Mouse (Mus musculus) CH12.LX (cell line): ENCODE data around the gene Cdh26. TPM values are rescaled to one million over a fixed set of nuclear protein-coding genes. Genes with fewer than 3 reads are reported as not detected.

Experiments used
- DNase-seq: peaks from one replicate; pipeline ENCODE4 v3.0.0-alpha.2; 2013; ENCODE audit errors: extremely low read depth
- H3K27ac ChIP-seq: 2 replicates; pipeline ENCODE4 v1.5.1; 2012; ENCODE audit warnings: low read depth, mild to moderate bottlenecking, control low read depth, moderate library complexity; ENCODE audit not compliant: insufficient read depth
- H3K27me3 ChIP-seq: replicated peaks from 2 replicates; pipeline ENCODE3; 2012; ENCODE audit warnings: inconsistent platforms
- H3K36me3 ChIP-seq, 2 experiments: replicated peaks in 1 of 2; 2 replicates each; pipeline versions ENCODE3 to v1.6.1; 2012; ENCODE audit warnings: inconsistent platforms in 1 of 2, low read length in 1 of 2, mild to moderate bottlenecking in 1 of 2, mixed read lengths in 1 of 2, moderate library complexity in 1 of 2; ENCODE audit not compliant: control insufficient read depth in 1 of 2, insufficient read depth in 1 of 2
- H3K4me1 ChIP-seq, 2 experiments: 2 replicates each; pipeline ENCODE4 v1.6.1; 2012; ENCODE audit warnings: inconsistent platforms in 1 of 2, moderate library complexity in 1 of 2; ENCODE audit not compliant: insufficient read depth in 2 of 2, control insufficient read depth in 1 of 2
- H3K4me2 ChIP-seq: 2 replicates; pipeline ENCODE4 v1.6.1; 2012; ENCODE audit warnings: low read depth, mild to moderate bottlenecking, control low read depth; ENCODE audit not compliant: poor library complexity, insufficient read depth, severe bottlenecking
- H3K4me3 ChIP-seq, 3 experiments: fragments of 150-350 bp in 1 of 3; sonication (generic) in 1 of 3; replicated peaks in 1 of 3; 2 replicates each; pipeline versions ENCODE3 to v1.5.1; 2011 to 2012; ENCODE audit warnings: low read depth in 2 of 3, low read length in 2 of 3, mild to moderate bottlenecking in 2 of 3, moderate library complexity in 2 of 3, control low read depth in 1 of 3, improper control_type of control experiment in 1 of 3, inconsistent platforms in 1 of 3, mixed read lengths in 1 of 3; ENCODE audit not compliant: poor library complexity in 1 of 3
- H3K79me2 ChIP-seq: replicated peaks from 2 replicates; pipeline ENCODE4 v1.6.1; 2012; ENCODE audit warnings: mild to moderate bottlenecking, moderate library complexity; ENCODE audit not compliant: control insufficient read depth, poor library complexity, insufficient read depth, severe bottlenecking; ENCODE audit errors: extremely low read depth
- H3K9ac ChIP-seq: 2 replicates; pipeline ENCODE4 v1.6.1; 2012; ENCODE audit warnings: low read depth, mild to moderate bottlenecking, control low read depth, moderate library complexity; ENCODE audit not compliant: insufficient read depth
- H3K9me3 ChIP-seq: replicated peaks from 2 replicates; pipeline ENCODE3; 2012; ENCODE audit warnings: low read length, inconsistent platforms, mixed read lengths
- BHLHE40 ChIP-seq: IDR thresholded peaks from 2 replicates; pipeline ENCODE4 v1.6.1; 2011; ENCODE audit warnings: mild to moderate bottlenecking, low read depth, low read length, improper control_type of control experiment
- CHD1 ChIP-seq: IDR thresholded peaks from 2 replicates; pipeline ENCODE4 v1.6.1; 2012; ENCODE audit warnings: low read depth, low read length, improper control_type of control experiment, inconsistent platforms
- ELF1 ChIP-seq: IDR thresholded peaks from 2 replicates; pipeline ENCODE4 v1.6.1; 2014; ENCODE audit warnings: low read depth, mild to moderate bottlenecking, inconsistent platforms, low read length, improper control_type of control experiment
- EP300 ChIP-seq: IDR thresholded peaks from 2 replicates; pipeline ENCODE4 v1.6.1; 2011; ENCODE audit warnings: low read length, improper control_type of control experiment
- ETS1 ChIP-seq: conservative IDR thresholded peaks from 2 replicates; pipeline ENCODE4 v1.6.1; 2012; ENCODE audit warnings: low read depth, mild to moderate bottlenecking, inconsistent platforms, low read length, improper control_type of control experiment, moderate library complexity
- GABPA ChIP-seq: IDR thresholded peaks from 2 replicates; pipeline ENCODE4 v1.6.1; 2012; ENCODE audit warnings: low read depth, low read length, improper control_type of control experiment, inconsistent platforms; ENCODE audit not compliant: insufficient replicate concordance
- IRF4 ChIP-seq: IDR thresholded peaks from 2 replicates; pipeline ENCODE4 v1.6.1; 2014; ENCODE audit warnings: low read depth, mild to moderate bottlenecking, inconsistent platforms, low read length, improper control_type of control experiment
- JUND ChIP-seq: conservative IDR thresholded peaks from 2 replicates; pipeline ENCODE4 v1.6.1; 2011; ENCODE audit warnings: low read depth, low read length, improper control_type of control experiment
- MAFK ChIP-seq: IDR thresholded peaks from 2 replicates; pipeline ENCODE4 v1.6.1; 2011; ENCODE audit warnings: low read length, improper control_type of control experiment; ENCODE audit not compliant: insufficient replicate concordance
- MAX ChIP-seq: IDR thresholded peaks from 2 replicates; pipeline ENCODE4 v1.6.1; 2011; ENCODE audit warnings: low read length, improper control_type of control experiment
- MAZ ChIP-seq: IDR thresholded peaks from 2 replicates; pipeline ENCODE4 v1.6.1; 2012; ENCODE audit warnings: low read depth, mild to moderate bottlenecking, inconsistent platforms, low read length, improper control_type of control experiment, moderate library complexity
- MEF2A ChIP-seq: IDR thresholded peaks from 2 replicates; pipeline ENCODE4 v1.6.1; 2014; ENCODE audit warnings: low read depth, mild to moderate bottlenecking, inconsistent platforms, low read length, improper control_type of control experiment, borderline replicate concordance
- NELFE ChIP-seq: IDR thresholded peaks from 2 replicates; pipeline ENCODE4 v1.6.1; 2011; ENCODE audit warnings: low read depth, low read length, improper control_type of control experiment
- NRF1 ChIP-seq: IDR thresholded peaks from 2 replicates; pipeline ENCODE4 v1.6.1; 2014; ENCODE audit warnings: low read depth, mild to moderate bottlenecking, inconsistent platforms, low read length, improper control_type of control experiment, moderate library complexity
- PAX5 ChIP-seq: IDR thresholded peaks from 2 replicates; pipeline ENCODE4 v1.6.1; 2012; ENCODE audit warnings: low read length, inconsistent platforms, mixed read lengths
- POLR2AphosphoS2 ChIP-seq: IDR thresholded peaks from 2 replicates; pipeline ENCODE4 v1.6.1; 2011; ENCODE audit warnings: low read depth, low read length, improper control_type of control experiment
- RAD21 ChIP-seq: IDR thresholded peaks from 2 replicates; pipeline ENCODE4 v1.6.1; 2011; ENCODE audit warnings: low read depth, mild to moderate bottlenecking, low read length, improper control_type of control experiment, moderate library complexity
- RCOR1 ChIP-seq: conservative IDR thresholded peaks from 2 replicates; pipeline ENCODE4 v1.6.1; 2012; ENCODE audit warnings: low read depth, mild to moderate bottlenecking, inconsistent platforms, low read length, improper control_type of control experiment
- TBP ChIP-seq: conservative IDR thresholded peaks from 2 replicates; pipeline ENCODE4 v1.6.1; 2011; ENCODE audit warnings: low read depth, low read length, improper control_type of control experiment
- UBTF ChIP-seq: IDR thresholded peaks from 2 replicates; pipeline ENCODE4 v1.6.1; 2012; ENCODE audit warnings: low read depth, mild to moderate bottlenecking, inconsistent platforms, low read length, improper control_type of control experiment, moderate library complexity
- USF1 ChIP-seq: IDR thresholded peaks from 2 replicates; pipeline ENCODE4 v1.6.1; 2014; ENCODE audit warnings: low read depth, mild to moderate bottlenecking, inconsistent platforms, low read length, improper control_type of control experiment
- ZC3H11A ChIP-seq: IDR thresholded peaks from 2 replicates; pipeline ENCODE4 v1.6.1; 2012; ENCODE audit warnings: low read depth, mild to moderate bottlenecking, inconsistent platforms, low read length, improper control_type of control experiment
- ZKSCAN1 ChIP-seq: IDR thresholded peaks from 2 replicates; pipeline ENCODE4 v1.6.1; 2012; ENCODE audit warnings: low read depth, inconsistent platforms, low read length, improper control_type of control experiment, borderline replicate concordance
- ZMIZ1 ChIP-seq: IDR thresholded peaks from 2 replicates; pipeline ENCODE4 v1.6.1; 2012; ENCODE audit warnings: low read depth, mild to moderate bottlenecking, inconsistent platforms, low read length, improper control_type of control experiment
- ZNF384 ChIP-seq: IDR thresholded peaks from 2 replicates; pipeline ENCODE4 v1.6.1; 2012; ENCODE audit warnings: low read depth, low read length, improper control_type of control experiment, inconsistent platforms
- dilution Hi-C: fragments of 300-500 bp; cut with MboI; formaldehyde crosslinking; loops from 2 replicates; pipeline ENCODE4 v1.14.3; 2020; ENCODE audit warnings: low sequenced_read_pairs; ENCODE audit not compliant: extremely low pct_unique_long_range_greater_than_20kb, extremely low pct_ligation_motif_present
- in situ Hi-C: fragments of 300-500 bp; cut with MboI; formaldehyde crosslinking; loops from 3 replicates; pipeline ENCODE4 v1.14.3; 2019; ENCODE audit warnings: low sequenced_read_pairs, low pct_ligation_motif_present, low pct_unique_long_range_greater_than_20kb, mixed read lengths
- polyA plus RNA-seq: library from polyadenylated mRNA; unstranded; fragments of >175 nt; gene quantifications from 2 replicates; pipeline ENCODE4 v1.2.1, GENCODE M21; 2012; ENCODE audit warnings: low read depth; ENCODE audit not compliant: insufficient read length
- total RNA-seq, 2 experiments: library from RNA; depleted of rRNA; stranded (reverse); fragments of 300-350 nt in 1 of 2; fragments of >200 nt in 1 of 2; gene quantifications; 2 replicates each; pipeline ENCODE4 v1.2.3; 2012 to 2014

Gene Cdh26
- total and polyA plus RNA-seq, 3 experiments: not detected

DNA sequence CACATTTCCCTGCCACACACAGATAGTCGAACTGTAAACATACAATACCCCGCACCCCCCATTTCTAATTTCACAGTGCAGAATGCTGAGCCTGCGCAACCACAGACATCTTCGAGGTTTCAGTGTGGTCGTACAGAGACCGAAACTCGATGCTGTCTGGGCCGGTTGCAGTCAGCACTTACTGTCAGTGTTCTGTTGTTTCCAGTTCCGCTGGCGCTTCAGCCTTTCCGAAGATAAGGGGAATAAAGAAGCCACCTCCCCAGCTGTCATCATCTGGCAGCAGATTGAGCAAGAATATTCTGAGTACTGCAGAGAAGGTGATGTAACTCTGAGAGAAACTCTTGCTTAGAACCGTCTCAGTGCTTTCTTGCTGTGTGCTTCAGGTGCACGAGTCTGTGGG, 13.9 kb upstream of the Cdh26 start:
- dilution Hi-C loops (no loop called here), in situ Hi-C loops (no loop called here)
- H3K36me3 ChIP-seq: no peaks in the 10 kb centered on the region
- peak overlapping the region in 1 of 3 experiments; percentile 30 for H3K4me3 ChIP-seq
- no peak overlapping the region for H3K27ac ChIP-seq
- 0 out of 2 replicates have a peak overlapping the region, but pooled peaks have one; percentile 38 for H3K9ac ChIP-seq
- H3K4me1 ChIP-seq: peaks cover 0 to 3% of the 10 kb centered on the region in 2 experiments; a peak in 1 of 4 replicates
- peak; percentile 15 for DNase-seq
- H3K27me3 ChIP-seq: no peaks in the 10 kb centered on the region
- peak overlapping the region; percentile 69 for H3K4me2 ChIP-seq
- no peaks in the 10 kb centered on the region for H3K79me2 ChIP-seq
- TF ChIP-seq RAD21 (no peak), ZC3H11A (no peak), BHLHE40 (0 out of 2 replicates have a peak, but pooled peaks have one; percentile 22), ZNF384 (no peak), NRF1 (peak; percentile 69), USF1 (no peak), NELFE (no peak), MAZ (0 out of 2 replicates have a peak, but pooled peaks have one; percentile 34), ZKSCAN1 (no peak), ZMIZ1 (no peak), MAX (no peak), RCOR1 (no peak), MAFK (peak; percentile 54; the same call in 1 of the 2 replicates), CHD1 (no peak), MEF2A (0 out of 2 replicates have a peak, but pooled peaks have one; percentile 38), ELF1 (no peak), UBTF (no peak), IRF4 (peak; percentile 74), EP300 (peak; percentile 58), POLR2AphosphoS2 (no peak), JUND (no peak), PAX5 (no peak), TBP (0 out of 2 replicates have a peak, but pooled peaks have one; percentile 25), ETS1 (peak; percentile 32; the same call in 1 of the 2 replicates), GABPA (no peak)
- TF ChIP-seq, all 38 proteins: peak for 9
- peaks cover 25% of the 10 kb centered on the region for H3K9me3 ChIP-seq
